Mouse (Mus musculus) heart, postnatal 25 days (tissue): Measurements from ENCODE around the gene Xbp1. TPM values are rescaled to one million over a fixed set of nuclear protein-coding genes. Genes with fewer than 3 reads are reported as not detected.
"Not testable (repeated sequence)": the region's sequence is repeated elsewhere in the genome, so short reads cannot be mapped to it uniquely, and the experiment has no call there.

ENCODE experiments used
- DNase-seq: peaks from one replicate; pipeline ENCODE4 v3.0.0; 2022; ENCODE audit warnings: low spot score
- intact Hi-C: fragments of 180-260 bp; cut with DNase I; formaldehyde crosslinking; loops from one replicate; pipeline ENCODE4 v1.15.1; 2025
- total RNA-seq, 2 experiments: library from RNA; stranded (reverse); gene quantifications; 2 replicates each; pipeline ENCODE4 v1.2.3; 2021

Gene Xbp1
- total RNA-seq, 2 experiments from 2014 or later = 68.7 to 74.8 TPM

GRCm38 (mm10) chr11:5500903-5501741 is 19.3 kb upstream of the Xbp1 start:
- DNase-seq = no peak
- intact Hi-C loops = no loop called here

GRCm38 (mm10) chr11:5502351-5503051 is 18.0 kb upstream of the Xbp1 start:
- DNase-seq = no peak
- intact Hi-C loops = no loop called here

GRCm38 (mm10) chr11:5505856-5506575 is 14.4 kb upstream of the Xbp1 start:
- intact Hi-C loops = no loop called here
- peak; percentile 33 for DNase-seq

- DNase-seq = no peak
- intact Hi-C loops = loop anchor here (2.0 kb wide), 1 partner anchor 13 kb away; no protein-coding TSS in a partner anchor
These were observed 11.0 kb upstream of the Xbp1 start for GRCm38 (mm10) chr11:5509215-5510098.

GRCm38 (mm10) chr11:5510099-5510391 is 10.4 kb upstream of the Xbp1 start:
- intact Hi-C loops = loop anchor here (2.0 kb wide), 1 partner anchor 13 kb away; no protein-coding TSS in a partner anchor
- DNase-seq = no peak

- intact Hi-C loops = loop anchor here (2.0 kb wide), 1 partner anchor 14 kb away; no protein-coding TSS in a partner anchor
These were observed 9.8 kb upstream of the Xbp1 start for GRCm38 (mm10) chr11:5510686-5511085.

GRCm38 (mm10) chr11:5512099-5512725 is 8.2 kb upstream of the Xbp1 start:
- intact Hi-C loops = no loop called here
- no peak for DNase-seq

More at GRCm38 (mm10) chr11:5510686-5511085, 9.8 kb upstream of the Xbp1 start:
- DNase-seq = not testable (repeated sequence)

GRCm38 (mm10) chr11:5512961-5513360 is 7.5 kb upstream of the Xbp1 start:
- no peak for DNase-seq
- intact Hi-C loops = no loop called here

- intact Hi-C loops = no loop called here
These were observed 6.4 kb upstream of the Xbp1 start for GRCm38 (mm10) chr11:5514091-5514490.

GRCm38 (mm10) chr11:5515196-5515595 is 5.3 kb upstream of the Xbp1 start:
- intact Hi-C loops = no loop called here
- DNase-seq = no peak

More at GRCm38 (mm10) chr11:5514091-5514490, 6.4 kb upstream of the Xbp1 start:
- DNase-seq = no peak

GRCm38 (mm10) chr11:5515655-5516054 is 4.8 kb upstream of the Xbp1 start:
- intact Hi-C loops = no loop called here
- DNase-seq = no peak

GRCm38 (mm10) chr11:5516151-5516550 is 4.3 kb upstream of the Xbp1 start:
- intact Hi-C loops = no loop called here
- no peak for DNase-seq

- no peak for DNase-seq
- intact Hi-C loops = no loop called here
These were observed 3.8 kb upstream of the Xbp1 start for GRCm38 (mm10) chr11:5516617-5517016.

- DNase-seq = no peak
- intact Hi-C loops = no loop called here
These were observed 3.1 kb upstream of the Xbp1 start for GRCm38 (mm10) chr11:5517346-5517745.

- DNase-seq = no peak
- intact Hi-C loops = no loop called here
These were observed 778 bp upstream of the Xbp1 start for GRCm38 (mm10) chr11:5519681-5520080.

GRCm38 (mm10) chr11:5521266-5521515 is 732 bp downstream of the Xbp1 start:
- DNase-seq = no peak
- intact Hi-C loops = loop anchor here (1.0 kb wide), 1 partner anchor 36 kb away; no protein-coding TSS in a partner anchor

GRCm38 (mm10) chr11:5521516-5522291 is 1.2 kb downstream of the Xbp1 start:
- peak; percentile 61 for DNase-seq
- intact Hi-C loops = loop anchor here (1.0 kb wide), 1 partner anchor 36 kb away; no protein-coding TSS in a partner anchor

- DNase-seq = no peak
- intact Hi-C loops = no loop called here
These were observed 2.4 kb downstream of the Xbp1 start for GRCm38 (mm10) chr11:5522798-5523415.
